Mouse (Mus musculus) bone marrow macrophage, adult 2 months (primary cell): ENCODE measurements at regions not wholly inside any gene's neighbourhood (a gene's known extent, or its start where the extent isn't known, plus 50 kb on each side); places are given as distances from the start of the nearest gene placed in this dataset.

Experiments used
- CTCF ChIP-seq: IDR thresholded peaks from 2 replicates; pipeline ENCODE4 v1.5.1; 2012; ENCODE audit warnings: low read depth, mild to moderate bottlenecking, low read length, moderate library complexity
- POLR2A ChIP-seq: IDR thresholded peaks from 2 replicates; pipeline ENCODE4 v1.6.1; 2012; ENCODE audit warnings: mild to moderate bottlenecking, low read depth, low read length, borderline replicate concordance

DNA sequence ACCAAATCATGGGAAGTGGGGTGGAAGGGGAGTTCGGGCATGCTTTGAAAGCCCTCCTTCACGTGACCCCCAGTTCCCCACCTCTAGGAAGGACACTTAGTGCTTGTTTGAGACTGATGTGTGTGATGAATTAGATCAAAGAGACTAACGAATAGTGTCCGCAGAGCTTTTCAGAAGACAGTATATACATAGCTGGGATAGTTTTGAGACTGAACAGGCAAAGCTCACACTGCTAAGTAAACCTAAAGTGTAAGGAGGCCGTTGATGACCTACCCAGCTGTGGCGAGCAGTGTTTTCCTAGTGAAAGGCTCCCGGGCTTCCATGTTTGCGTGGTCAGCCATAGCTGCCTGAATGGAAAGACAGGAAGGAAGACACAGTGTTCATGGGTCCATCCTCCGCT is 288.3 kb upstream of the Zfp507 start:
- no peak for TF ChIP-seq CTCF
- no peak for TF ChIP-seq POLR2A
